Mouse (Mus musculus) testis, adult 2 months (tissue): ENCODE measurements around the gene Ubl4b.
A peak's percentile ranks its signal among the peaks of the same experiment; 100 is the strongest.

ENCODE experiments used
- CTCF ChIP-seq: fragments of 200-500 bp; IDR thresholded peaks from 2 replicates; pipeline ENCODE4 v1.5.1; 2012; ENCODE audit warnings: low read depth, mild to moderate bottlenecking, inconsistent platforms, low read length, moderate library complexity; ENCODE audit not compliant: control insufficient read depth, insufficient read depth, insufficient replicate concordance
- POLR2A ChIP-seq: fragments of 200-500 bp; IDR thresholded peaks from 2 replicates; pipeline ENCODE4 v1.6.1; 2012; ENCODE audit warnings: low read depth, mild to moderate bottlenecking, inconsistent platforms, low read length, moderate library complexity; ENCODE audit not compliant: control insufficient read depth

GRCm38 (mm10) chr3:107550409-107551049 lies 4.3 kb downstream of the Ubl4b start:
- TF ChIP-seq POLR2A (no peak), CTCF (peak; percentile 68; the same call in 1 of the 2 replicates)
